Mouse (Mus musculus) c-Kit-positive CD71-negative TER-119-negative erythroid progenitor cells, embryonic 14.5 days (primary cell): ENCODE results near the gene Gm7694.
A peak's percentile ranks its signal among the peaks of the same experiment; 100 is the strongest.

Experiments
- DNase-seq: peaks from one replicate; pipeline ENCODE4 v3.0.0-alpha.2; 2013; ENCODE audit warnings: low read depth

Gm7694 gene

GRCm38 (mm10) chr1:170282415-170283129, 23.6 kb downstream of the Gm7694 start:
- peak; percentile 20 for DNase-seq

GRCm38 (mm10) chr1:170277016-170277415, 29.1 kb downstream of the Gm7694 start, which contains the start of gene Sh2d1b1:
Sh2d1b1 (plus strand) TSS chr1:170277320.
- DNase-seq = no peak

GRCm38 (mm10) chr1:170273252-170273651, 32.9 kb downstream of the Gm7694 start:
- no peak for DNase-seq

- no peak for DNase-seq
Observed at GRCm38 (mm10) chr1:170270696-170271095, 35.4 kb downstream of the Gm7694 start.

GRCm38 (mm10) chr1:170270281-170270680, 35.9 kb downstream of the Gm7694 start:
- no peak for DNase-seq

GRCm38 (mm10) chr1:170255560-170255910, 50.6 kb downstream of the Gm7694 start:
- peak; percentile 45 for DNase-seq

GRCm38 (mm10) chr1:170254893-170255559, 51.1 kb downstream of the Gm7694 start:
- no peak for DNase-seq
